Mouse (Mus musculus): ENCODE measurements at regions not wholly inside any gene's neighbourhood (a gene's known extent, or its start where the extent isn't known, plus 50 kb on each side); places are given as distances from the start of the nearest gene placed in this dataset.
A peak's percentile ranks its signal among the peaks of the same experiment; 100 is the strongest.

GRCm38 (mm10) chr3:77993700-77994099 is 1292.6 kb downstream of the Rapgef2 start:
- DNase-seq (ENCODE audit: low spot score), result no peak

GRCm38 (mm10) chr3:77944801-77945200 is 1341.5 kb downstream of the Rapgef2 start:
- no peak for DNase-seq (ENCODE audit: low spot score)

GRCm38 (mm10) chr3:77897244-77897643 is 1389.1 kb downstream of the Rapgef2 start:
- DNase-seq (ENCODE audit: low spot score), result no peak

GRCm38 (mm10) chr3:77887634-77888033 is 1398.7 kb downstream of the Rapgef2 start:
- DNase-seq (ENCODE audit: low spot score), result no peak

DNA sequence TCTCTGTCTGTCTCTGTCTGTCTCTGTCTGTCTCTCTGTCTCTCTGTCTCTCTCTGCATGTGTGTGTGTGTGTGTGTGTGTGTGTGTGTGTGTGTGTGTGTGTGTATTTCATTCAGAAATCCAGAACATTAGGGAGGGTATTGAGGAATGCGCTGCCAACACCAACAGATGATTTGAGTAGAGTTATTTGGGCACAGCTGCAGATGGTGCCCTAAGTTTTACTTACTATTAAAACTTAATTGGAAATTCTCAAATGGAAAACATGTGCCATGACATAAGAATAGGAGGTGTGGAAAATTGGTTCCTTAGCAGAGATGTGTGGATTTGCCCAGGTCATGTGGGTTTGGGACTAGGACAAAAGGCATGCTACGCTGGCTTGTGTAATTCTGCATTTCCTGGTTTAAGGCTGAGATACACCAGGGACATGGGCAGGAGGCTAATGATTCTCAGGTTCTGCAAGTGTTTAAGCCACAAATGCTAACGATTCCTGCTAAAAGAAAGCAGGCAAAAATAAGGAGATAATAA is 1437.5 kb downstream of the Rapgef2 start:
- DNase-seq (ENCODE audit: low spot score), result no peak

DNA sequence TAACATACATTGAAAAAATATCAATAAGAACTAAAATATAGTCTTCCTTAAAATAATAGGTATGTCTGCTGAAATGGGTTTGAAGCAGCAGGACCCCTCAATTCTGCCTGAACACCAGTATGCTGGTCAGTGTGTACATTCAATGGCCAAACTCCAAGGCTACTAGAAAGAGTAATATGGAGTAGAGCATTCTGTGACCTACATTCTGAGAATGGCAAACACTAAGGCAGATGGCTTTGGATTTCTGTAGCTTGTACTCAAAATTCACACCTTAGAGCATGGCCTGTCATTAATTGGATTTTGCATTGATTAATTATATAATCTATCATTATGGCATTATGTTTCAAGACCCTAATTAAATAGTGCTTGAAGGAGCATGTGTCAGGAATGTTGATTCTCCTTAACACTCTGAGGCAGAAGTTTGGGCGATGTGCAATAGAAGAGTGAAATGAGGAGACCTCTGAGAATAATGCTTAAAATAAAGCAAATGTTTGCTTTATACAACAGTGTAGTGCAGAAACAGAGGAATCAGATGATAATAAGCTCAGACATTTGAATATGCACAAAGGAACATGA is 1454.0 kb downstream of the Rapgef2 start:
- DNase-seq (ENCODE audit: low spot score), result no peak

DNA sequence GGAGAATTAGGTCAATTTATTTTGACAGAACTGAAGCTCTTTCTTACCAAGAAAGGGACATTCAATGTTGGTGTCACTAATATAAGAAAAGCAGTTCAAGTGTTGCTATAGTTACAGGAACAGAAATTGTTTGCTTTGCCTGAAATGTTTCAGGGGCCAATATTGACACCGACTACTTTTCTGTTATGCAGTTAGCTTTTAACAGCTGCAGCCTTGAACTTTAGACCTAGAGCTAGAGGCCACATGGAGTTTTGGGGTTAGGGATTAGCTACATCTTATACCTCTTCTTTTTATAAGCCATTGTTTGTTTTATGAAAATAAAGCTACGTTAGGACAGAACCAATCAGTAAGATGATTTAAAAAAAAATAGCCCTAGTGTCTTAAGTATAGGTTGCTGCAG is 1454.6 kb downstream of the Rapgef2 start:
- DNase-seq (ENCODE audit: low spot score), result no peak

DNA sequence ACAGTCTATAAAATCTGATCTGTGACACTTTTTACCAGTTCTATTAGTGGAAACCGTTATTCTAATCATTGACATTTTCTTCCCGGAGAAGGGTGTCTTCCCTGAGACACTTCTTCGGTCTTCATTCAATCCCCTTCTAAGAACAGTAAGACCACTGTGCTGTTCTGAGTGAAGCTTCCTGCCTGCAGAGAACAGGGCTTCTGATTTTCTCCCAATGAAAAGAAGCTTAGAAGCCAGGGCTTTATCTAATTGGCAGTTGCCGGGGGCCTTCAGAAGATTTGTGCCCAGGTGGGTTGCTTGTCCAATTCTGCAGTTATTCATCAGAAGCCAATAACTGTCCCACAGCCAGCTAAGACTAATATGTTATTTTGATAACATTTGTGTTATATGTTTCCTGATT is 1455.1 kb downstream of the Rapgef2 start:
- DNase-seq (ENCODE audit: low spot score), result no peak

- DNase-seq (ENCODE audit: low spot score), result no peak
Observed at GRCm38 (mm10) chr3:77830219-77830618, 1456.1 kb downstream of the Rapgef2 start.

DNA sequence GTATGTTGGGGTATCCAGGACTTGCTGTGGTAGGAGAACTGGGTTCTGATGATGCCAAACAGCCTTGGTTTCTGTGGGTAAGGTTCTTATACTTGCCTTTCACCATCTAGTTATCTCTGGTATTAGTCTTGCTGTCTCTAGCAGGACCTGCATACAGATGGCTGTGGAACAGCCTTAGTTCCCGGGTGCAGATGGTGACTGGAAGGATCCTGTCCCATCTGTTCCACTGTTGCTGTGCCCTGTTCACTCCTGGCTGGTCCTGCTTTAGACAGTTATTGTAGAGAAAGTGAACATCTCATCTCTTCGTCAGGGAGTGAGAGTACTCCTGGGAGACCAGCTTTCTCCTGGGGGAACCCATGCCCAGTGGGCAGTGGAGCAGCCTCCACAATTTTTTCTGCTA is 1485.5 kb downstream of the Rapgef2 start:
- no peak for DNase-seq (ENCODE audit: low spot score)

DNA sequence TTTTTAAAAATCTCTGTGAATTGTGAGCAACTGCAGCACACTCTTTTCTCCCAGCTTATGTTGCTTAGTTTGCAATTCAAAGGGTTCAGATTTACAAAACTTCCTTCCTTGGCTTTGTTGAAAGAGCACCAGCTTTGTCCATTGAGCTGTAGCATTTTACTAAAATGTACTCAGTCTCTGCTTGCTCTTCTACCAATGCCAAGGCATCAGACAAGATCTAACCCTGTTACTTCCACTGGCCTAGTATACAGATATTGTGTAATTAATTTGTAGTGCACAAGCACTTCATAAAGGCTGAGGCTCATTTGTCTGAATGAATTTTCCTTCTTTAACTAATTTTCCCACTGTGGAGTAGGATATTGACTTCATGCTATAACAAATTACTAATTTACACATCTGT is 1504.5 kb downstream of the Rapgef2 start:
- DNase-seq (ENCODE audit: low spot score), result no peak

DNA sequence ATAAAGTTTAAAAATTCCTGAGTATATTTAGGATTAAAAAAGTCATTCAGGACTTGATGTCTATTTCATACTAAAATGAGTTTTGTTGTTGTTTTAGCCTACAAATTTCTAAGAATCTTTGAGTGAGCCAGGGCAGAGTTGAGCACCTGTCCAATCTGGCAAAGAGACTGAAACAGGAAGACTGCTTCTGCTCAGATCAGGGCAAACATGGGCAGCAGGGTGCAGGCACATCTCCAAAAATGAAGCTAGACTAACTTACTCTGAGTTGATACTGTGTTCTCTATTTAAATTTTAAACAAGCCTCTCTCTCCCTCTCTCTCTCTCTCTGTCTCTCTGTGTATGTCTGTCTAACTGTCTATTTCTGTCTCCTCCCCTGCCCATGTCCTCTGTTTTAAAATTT is 1505.0 kb downstream of the Rapgef2 start:
- no peak for DNase-seq (ENCODE audit: low spot score)

DNA sequence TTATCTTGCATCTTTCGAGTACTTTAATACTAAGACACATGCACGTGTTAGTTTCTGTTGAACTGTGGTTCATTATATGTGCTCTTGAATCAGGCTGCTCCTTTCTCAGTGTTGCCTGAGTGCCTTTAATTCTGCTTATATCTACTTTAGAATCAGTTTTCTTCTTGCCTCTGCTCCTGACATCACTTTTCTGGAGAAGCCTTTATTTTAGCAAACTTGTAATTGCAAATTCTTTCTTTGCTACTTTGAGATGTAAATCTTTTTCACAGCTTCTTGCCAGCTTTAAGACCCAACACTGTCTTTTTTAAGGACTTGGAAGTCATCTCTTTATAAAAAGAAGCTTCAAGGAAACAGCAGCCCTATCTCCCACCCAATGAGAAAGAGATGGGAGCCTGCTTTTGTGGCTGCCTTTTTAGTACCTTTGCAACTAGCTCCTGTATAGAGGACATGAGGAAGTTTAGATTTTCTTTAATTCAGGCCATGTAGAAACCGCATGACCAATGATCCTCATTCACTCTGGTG is 1527.4 kb downstream of the Rapgef2 start:
- peak; percentile 0 for DNase-seq (ENCODE audit: low spot score)

DNA sequence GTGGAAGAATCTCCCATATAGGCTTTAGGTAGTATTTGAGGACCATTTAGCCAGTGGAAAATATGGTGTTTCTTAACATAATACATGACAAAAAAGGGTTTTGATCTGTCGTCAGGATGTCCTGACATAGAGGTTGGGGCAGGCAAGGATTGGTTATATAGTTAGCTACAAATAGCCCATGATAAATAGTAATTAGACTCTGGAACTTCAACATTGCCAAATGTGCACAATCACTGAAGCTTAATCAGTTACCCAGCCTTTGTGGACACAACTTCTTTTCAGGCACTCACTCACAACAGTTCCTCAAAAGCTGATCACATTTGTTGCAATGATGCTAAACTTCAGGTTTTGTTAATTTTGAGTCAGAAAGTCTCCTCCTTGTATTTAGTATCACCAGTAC is 1528.0 kb downstream of the Rapgef2 start:
- no peak for DNase-seq (ENCODE audit: low spot score)

DNA sequence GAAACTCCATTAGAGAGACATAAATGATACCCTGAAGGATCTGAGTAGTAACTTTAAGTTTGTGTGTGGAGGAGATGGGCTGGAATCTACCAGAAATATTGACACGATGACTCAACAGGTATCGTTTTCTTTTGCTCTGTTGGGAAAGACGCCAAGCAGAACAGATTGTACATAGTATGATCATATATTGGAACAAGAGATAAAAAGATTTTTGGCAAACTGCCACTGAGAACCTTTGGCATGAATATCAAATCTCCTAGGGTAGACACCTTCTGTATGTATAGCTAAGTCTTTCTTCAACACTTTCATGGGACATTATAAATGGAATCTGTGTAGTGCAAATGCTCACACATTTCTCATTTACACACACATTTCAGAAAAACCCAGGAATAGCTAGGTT is 1544.2 kb downstream of the Rapgef2 start:
- no peak for DNase-seq (ENCODE audit: low spot score)

- DNase-seq (ENCODE audit: low spot score), result no peak
Observed at GRCm38 (mm10) chr3:77717840-77718239, 1568.5 kb downstream of the Rapgef2 start.

DNA sequence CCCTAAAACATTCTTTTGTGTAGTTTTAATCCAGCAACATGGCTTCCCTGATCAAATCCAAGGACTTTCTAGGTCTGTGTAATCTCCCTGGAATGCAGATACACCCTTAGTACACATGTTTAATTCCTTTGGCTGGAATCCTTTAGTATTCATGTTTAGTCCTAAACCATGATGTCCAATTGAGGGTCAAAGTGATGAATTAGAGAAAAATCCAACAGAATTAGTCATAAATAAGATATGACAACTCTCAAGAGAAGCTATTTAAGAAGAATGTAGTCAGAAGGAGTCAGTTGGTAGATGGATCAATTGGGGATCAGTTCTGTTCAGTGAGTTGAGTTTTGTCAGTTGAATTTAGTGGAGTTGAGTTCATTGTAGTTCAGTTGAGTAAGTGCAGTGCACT is 1590.7 kb downstream of the Rapgef2 start:
- no peak for DNase-seq (ENCODE audit: low spot score)

GRCm38 (mm10) chr3:77666366-77666765 is 1592.3 kb downstream of the Fstl5 start:
- DNase-seq (ENCODE audit: low spot score), result no peak

DNA sequence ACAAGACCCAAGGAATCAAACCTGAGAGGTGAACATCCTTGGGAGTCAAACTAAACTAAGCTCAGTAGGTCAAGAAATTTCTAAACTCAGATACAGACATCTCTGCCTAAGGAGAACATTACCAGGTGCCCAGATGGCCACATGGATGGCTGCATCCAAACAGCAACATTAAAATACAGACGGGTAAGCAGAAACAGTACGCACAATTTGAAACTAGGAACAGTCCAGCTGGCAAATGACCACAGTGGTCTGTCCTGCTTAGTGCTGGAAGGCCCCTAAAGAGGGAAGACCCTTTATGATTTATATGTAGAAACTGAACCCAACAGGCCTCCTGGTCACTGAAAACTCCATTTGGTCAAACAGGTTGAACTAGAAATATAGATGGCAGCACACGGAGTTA is 1579.8 kb downstream of the Fstl5 start:
- DNase-seq (ENCODE audit: low spot score), result no peak

Data from left cerebral cortex, adult 11 months (tissue).